Mouse (Mus musculus): ENCODE measurements around the gene Zfp108. TPM values are rescaled to one million over a fixed set of nuclear protein-coding genes. Genes with fewer than 3 reads are reported as not detected.
A peak's percentile ranks its signal among the peaks of the same experiment; 100 is the strongest.

Gene Zfp108
- 0.34 and 0.43 TPM in 2 replicates for polyA plus RNA-seq (2012; rRNA removed)

DNA sequence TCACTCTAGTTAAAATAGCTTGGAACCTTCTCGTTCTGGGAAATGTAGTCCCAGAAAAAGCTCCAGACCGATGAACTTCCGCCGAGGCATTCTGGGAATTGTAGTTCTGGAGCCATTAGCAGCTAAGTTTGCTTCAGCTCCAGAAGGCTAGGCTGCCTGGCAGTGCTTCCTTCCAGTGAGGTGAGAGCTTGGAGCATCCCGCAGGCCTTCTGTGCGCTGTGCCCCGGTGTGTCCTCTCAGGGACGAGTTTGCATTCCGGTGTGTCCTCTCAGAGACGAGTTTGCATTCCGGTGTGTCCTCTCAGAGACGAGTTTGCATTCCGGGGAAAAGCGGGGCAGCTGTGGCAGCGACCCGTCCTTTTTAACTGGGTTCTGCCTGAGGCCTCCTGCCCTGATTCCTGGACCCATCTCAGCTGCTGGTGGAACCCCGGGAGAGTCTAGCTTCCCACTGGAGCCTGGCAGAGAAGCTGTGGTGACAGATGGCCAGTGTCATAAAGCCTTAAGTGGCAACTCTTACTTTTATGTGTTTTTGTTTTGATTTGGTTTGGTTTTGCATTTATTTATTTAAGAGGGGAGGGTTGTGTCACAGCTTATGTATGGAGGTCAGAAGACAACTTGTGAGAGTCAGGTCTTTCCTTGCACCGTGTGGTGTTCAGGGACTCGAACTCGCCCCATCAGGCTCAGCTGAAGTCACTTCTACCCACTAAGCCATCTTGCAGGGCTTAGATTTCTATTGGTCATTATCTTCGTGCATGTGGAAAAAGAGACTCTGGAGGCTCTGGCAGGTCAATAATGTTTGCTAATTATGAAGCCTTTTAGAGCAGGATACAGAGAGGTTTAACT is at the start of gene Zfp108:
Gene Zfp108, plus strand, starts transcription at position 162 of the 842 bp plus-strand sequence.
- WGBS: 25% methylated on average over 21 of the region's 21 CpGs
- H3K27me3 ChIP-seq (ENCODE audit: control insufficient read depth, insufficient read depth, low read length): no peaks in the 10 kb centered on the region
- DNase-seq: peak; percentile 56
- peaks cover 7% of the 10 kb centered on the region for H3K4me1 ChIP-seq (replicated peaks; ENCODE audit: control insufficient read depth, insufficient read depth, low read length)
- TF ChIP-seq CTCF (IDR thresholded peaks at IDR 0.05; ENCODE audit: borderline replicate concordance, control insufficient read depth, extremely low read depth, insufficient read depth, low read length, poor library complexity) (no peak), POLR2A (IDR thresholded peaks at IDR 0.05; ENCODE audit: control insufficient read depth, extremely low read depth, insufficient read depth, low read length, poor library complexity) (no peak)
- H3K36me3 ChIP-seq (ENCODE audit: control insufficient read depth, insufficient read depth, low read length): no peaks in the 10 kb centered on the region
- peak within 1 kb of the TSS; percentile 40 for H3K4me3 ChIP-seq (ENCODE audit: control insufficient read depth, insufficient read depth, low read length)
- H3K27ac ChIP-seq (ENCODE audit: control insufficient read depth, insufficient read depth, low read length): no peak within 1 kb of the TSS

DNA sequence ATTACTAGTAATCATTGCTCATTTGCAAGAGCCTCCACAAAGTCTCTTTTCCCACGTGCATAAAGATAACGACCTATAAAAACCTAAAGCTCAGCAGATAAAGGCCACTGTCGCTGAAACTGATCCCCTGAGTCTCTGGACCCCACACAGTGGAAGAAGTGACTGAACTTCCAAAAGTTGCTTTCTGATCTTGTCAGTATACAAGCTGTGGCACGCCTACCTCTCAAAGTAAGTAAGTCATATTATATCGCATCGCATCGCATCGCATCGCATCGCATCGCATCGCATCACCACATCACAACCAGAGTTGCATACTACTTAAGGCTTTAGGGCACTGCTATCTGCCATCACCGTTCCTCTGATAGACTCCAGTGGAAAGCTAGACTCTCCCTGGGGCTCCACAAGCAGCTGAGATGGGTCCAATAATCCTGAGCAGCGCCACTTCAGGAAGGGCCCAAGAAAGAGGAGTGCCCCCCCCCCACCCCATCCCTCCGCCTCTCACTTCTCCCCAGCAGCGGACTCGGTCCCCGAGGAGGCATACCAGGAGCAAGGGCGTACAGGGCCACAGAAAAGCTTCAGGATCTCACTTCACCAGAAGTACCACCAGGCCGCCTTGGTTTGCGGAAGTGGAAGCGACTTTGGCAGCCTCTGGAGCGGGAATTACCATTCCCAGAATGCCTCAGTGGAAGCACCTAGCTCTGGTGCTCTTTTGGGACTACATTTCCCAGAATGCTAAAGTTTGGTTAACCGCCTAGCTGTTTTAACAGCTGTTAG is 46.9 kb upstream of the Zfp108 start:
- Histone ChIP-seq H3K27me3 (ENCODE audit: control insufficient read depth, insufficient read depth, low read length) (no peaks in the 10 kb centered on the region), H3K4me3 (ENCODE audit: control insufficient read depth, insufficient read depth, low read length) (peak overlapping the region; percentile 63), H3K27ac (ENCODE audit: control insufficient read depth, insufficient read depth, low read length) (no peak overlapping the region), H3K36me3 (ENCODE audit: control insufficient read depth, insufficient read depth, low read length) (no peaks in the 10 kb centered on the region), H3K4me1 (replicated peaks; ENCODE audit: control insufficient read depth, insufficient read depth, low read length) (no peaks in the 10 kb centered on the region)
- 21% methylated on average over 24 of the region's 24 CpGs for WGBS
- no peak for DNase-seq
- TF ChIP-seq POLR2A (IDR thresholded peaks at IDR 0.05; ENCODE audit: control insufficient read depth, extremely low read depth, insufficient read depth, low read length, poor library complexity): no peak
- TF ChIP-seq CTCF (IDR thresholded peaks at IDR 0.05; ENCODE audit: borderline replicate concordance, control insufficient read depth, extremely low read depth, insufficient read depth, low read length, poor library complexity): no peak

DNA sequence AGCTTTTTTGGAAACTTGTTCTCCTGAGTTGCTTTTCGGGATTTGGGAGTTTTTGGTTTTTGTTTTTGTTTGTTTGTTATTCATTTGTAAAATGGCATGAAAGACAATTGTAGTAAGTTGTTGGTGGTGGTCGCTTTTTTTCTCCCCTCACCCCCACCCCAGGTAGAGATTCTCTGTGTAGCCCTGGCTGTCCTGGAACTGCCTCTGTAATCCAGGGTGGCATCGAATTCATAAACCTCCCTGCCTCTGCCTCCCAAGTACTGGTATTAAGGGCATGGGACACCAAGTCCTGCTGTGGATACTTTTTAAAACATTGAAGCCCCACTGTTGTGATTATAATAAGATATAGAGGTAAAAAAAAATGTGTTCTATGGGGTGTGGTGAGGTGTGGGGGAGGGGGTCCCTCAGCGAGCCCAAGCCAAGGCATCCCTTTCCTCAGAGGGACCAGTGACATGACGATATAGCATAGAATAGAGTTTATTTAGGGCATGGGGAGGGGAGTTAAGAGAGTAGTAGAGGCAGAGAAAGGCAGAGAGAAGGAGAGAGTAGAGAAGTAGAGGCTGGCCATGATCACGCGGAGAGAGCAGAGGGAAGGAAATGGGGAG is 46.2 kb upstream of the Zfp108 start:
- 71% methylated on average over 7 of the region's 7 CpGs for WGBS
- Histone ChIP-seq H3K36me3 (ENCODE audit: control insufficient read depth, insufficient read depth, low read length) (no peaks in the 10 kb centered on the region), H3K4me3 (ENCODE audit: control insufficient read depth, insufficient read depth, low read length) (no peak overlapping the region), H3K27ac (ENCODE audit: control insufficient read depth, insufficient read depth, low read length) (no peak overlapping the region), H3K27me3 (ENCODE audit: control insufficient read depth, insufficient read depth, low read length) (no peaks in the 10 kb centered on the region), H3K4me1 (replicated peaks; ENCODE audit: control insufficient read depth, insufficient read depth, low read length) (no peaks in the 10 kb centered on the region)
- TF ChIP-seq CTCF (IDR thresholded peaks at IDR 0.05; ENCODE audit: borderline replicate concordance, control insufficient read depth, extremely low read depth, insufficient read depth, low read length, poor library complexity): no peak
- TF ChIP-seq POLR2A (IDR thresholded peaks at IDR 0.05; ENCODE audit: control insufficient read depth, extremely low read depth, insufficient read depth, low read length, poor library complexity): no peak
- DNase-seq: no peak

DNA sequence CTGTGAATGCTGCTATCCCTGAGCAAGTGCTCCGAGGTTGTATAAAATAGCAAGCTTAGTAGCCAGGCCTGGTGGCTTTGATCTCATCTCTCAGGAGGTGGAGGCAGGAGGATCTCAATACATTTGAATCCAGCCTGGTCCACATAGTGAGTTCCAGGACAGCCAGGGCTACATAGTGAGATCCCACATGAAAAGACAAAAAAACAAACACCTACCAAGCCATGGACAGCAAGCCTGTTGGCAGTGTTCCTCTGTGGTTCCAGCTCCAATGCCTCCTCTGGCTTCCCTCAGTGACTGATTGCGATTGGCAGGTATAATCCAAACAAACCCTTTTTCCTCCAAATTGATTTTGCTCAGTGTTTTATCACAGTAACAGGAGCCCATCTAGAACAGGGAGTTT is 44.3 kb upstream of the Zfp108 start:
- Histone ChIP-seq H3K27me3 (ENCODE audit: control insufficient read depth, insufficient read depth, low read length) (no peaks in the 10 kb centered on the region), H3K27ac (ENCODE audit: control insufficient read depth, insufficient read depth, low read length) (no peak overlapping the region), H3K36me3 (ENCODE audit: control insufficient read depth, insufficient read depth, low read length) (no peaks in the 10 kb centered on the region), H3K4me3 (ENCODE audit: control insufficient read depth, insufficient read depth, low read length) (no peak overlapping the region), H3K4me1 (replicated peaks; ENCODE audit: control insufficient read depth, insufficient read depth, low read length) (no peaks in the 10 kb centered on the region)
- 84% methylated on average over 2 of the region's 2 CpGs for WGBS
- DNase-seq: no peak
- TF ChIP-seq CTCF (IDR thresholded peaks at IDR 0.05; ENCODE audit: borderline replicate concordance, control insufficient read depth, extremely low read depth, insufficient read depth, low read length, poor library complexity) (no peak), POLR2A (IDR thresholded peaks at IDR 0.05; ENCODE audit: control insufficient read depth, extremely low read depth, insufficient read depth, low read length, poor library complexity) (no peak)

DNA sequence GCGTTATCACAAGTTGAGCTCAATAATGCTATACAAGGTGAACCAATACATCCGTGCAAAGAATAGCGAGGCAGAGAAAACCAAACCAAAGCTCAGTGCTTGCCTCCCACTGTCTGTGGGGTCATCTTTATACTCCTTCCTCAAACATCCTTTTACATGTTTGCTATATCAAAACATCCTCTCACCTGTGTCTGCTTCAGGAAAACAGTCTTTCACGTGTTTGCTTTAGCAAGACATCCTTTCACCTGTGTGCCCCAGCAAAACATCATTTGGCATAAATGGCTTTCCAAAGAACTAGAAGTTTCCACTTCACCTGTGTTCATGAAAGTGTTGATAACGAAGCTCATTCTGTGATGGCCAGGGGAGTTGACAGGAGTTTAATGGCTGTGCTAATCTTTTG is 43.3 kb upstream of the Zfp108 start, which contains the start of gene Zfp111:
Gene Zfp111, minus strand, starts transcription at position 101 of the 400 bp plus-strand sequence.
- no peaks in the 10 kb centered on the region for H3K36me3 ChIP-seq (ENCODE audit: control insufficient read depth, insufficient read depth, low read length)
- TF ChIP-seq POLR2A (IDR thresholded peaks at IDR 0.05; ENCODE audit: control insufficient read depth, extremely low read depth, insufficient read depth, low read length, poor library complexity) (no peak), CTCF (IDR thresholded peaks at IDR 0.05; ENCODE audit: borderline replicate concordance, control insufficient read depth, extremely low read depth, insufficient read depth, low read length, poor library complexity) (no peak)
- WGBS: 89% methylated on average over 5 of the region's 5 CpGs
- no peaks in the 10 kb centered on the region for H3K4me1 ChIP-seq (replicated peaks; ENCODE audit: control insufficient read depth, insufficient read depth, low read length)
- no peak for DNase-seq
- H3K27me3 ChIP-seq (ENCODE audit: control insufficient read depth, insufficient read depth, low read length): no peaks in the 10 kb centered on the region
- H3K4me3 ChIP-seq (ENCODE audit: control insufficient read depth, insufficient read depth, low read length): no peak within 1 kb of the TSS
- no peak within 1 kb of the TSS for H3K27ac ChIP-seq (ENCODE audit: control insufficient read depth, insufficient read depth, low read length)

All from thymus, adult 2 months (tissue).